Mouse (Mus musculus) cerebellum, adult 8-10 months (tissue): Measurements from ENCODE around the gene Fam114a1.

ENCODE experiments used
- DNase-seq: peaks from one replicate; pipeline ENCODE4 v3.0.0; 2022

Gene Fam114a1

DNA sequence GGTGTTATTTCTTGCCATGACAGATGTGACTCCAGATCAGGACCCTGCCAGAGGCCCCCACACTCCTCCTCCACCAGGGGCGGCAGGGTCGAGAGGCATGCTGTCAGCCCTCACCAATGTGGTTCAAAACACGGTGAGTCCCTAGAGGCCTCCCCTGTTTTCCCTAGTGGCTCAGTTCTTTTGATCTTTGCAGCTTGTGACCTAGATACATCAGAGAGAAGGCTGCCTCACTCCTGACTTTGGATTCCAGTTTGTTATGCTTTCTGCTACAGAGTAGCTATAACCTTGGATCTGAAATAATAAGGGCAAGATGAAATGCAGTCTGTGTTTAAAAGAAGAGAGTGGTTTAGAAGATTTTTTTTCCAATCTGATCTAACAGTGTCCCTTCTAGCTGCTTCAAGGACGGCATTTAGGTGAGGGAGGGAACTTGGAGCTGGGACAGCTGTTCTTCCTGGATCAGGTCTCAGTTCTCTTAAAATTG is 36.2 kb downstream of the Fam114a1 start:
- no peak for DNase-seq

DNA sequence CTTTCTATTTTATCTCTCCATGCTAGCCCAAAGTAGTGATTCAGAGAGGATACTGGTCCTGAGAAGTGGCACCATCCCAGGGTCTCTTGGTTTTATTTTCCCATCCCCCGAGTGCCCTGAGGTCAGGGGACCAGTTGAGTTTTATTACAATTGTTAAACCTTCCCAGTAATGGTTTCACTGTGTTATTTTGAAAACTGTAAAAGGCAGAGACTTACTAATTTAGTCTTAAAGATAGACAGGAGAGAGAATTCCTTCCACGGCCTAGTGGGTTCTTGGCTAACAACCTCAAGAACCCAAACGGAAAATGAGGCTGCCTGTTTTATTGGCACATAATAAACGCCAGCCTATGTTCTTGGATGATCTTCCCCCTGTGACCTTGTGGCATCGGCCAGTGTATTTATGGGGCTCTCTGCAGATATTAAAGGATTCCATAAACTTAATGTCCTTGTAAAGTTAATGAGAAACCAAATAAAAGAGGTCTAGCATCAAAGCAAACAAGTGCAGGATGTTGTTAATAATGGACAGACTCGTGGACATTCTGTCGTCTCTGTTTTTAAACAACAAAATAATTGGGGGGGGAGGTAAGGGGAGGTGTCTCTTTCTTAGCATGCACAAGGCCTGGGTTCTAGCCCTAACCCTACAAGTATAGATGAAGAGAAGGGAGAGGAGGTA is 42.2 kb downstream of the Fam114a1 start:
- DNase-seq: no peak

DNA sequence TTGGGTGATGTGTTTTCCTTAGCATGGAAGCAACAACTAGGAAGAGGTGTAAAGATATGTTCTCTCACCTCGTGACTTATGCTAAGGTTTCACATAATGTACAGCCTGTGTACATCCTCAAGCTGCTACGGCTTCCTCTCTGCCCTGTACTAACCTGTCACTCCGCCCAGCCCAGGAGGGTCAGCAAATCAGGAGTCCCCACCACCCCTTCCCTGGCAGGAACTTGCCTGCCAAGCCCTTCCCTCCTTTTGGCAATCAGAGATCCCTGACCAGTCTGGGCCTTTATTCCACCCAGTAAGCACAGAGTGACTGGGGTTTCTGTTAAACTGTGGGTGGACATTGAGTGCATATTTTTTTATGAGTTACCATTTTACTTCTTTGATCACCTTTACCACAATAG is 45.6 kb downstream of the Fam114a1 start:
- DNase-seq: no peak

DNA sequence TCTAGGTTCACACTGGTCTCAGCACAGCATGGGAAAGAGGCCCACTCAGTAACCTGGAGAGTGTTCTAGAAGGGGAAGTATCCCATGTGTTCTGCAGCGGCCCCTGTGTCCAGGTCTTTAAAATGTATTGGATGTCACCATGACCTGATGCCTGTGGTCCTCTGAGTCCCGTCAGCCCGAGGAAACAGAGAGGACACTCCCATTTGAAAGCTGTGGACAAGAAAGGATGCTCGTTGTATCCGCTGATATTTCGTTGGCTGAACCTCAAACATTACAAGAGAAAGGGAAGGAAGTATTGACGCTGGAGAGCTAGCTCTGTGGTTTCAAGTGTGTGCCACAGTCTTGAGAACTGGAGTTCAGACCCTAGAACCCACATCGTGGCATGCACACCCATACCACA is 49.2 kb downstream of the Fam114a1 start:
- no peak for DNase-seq

DNA sequence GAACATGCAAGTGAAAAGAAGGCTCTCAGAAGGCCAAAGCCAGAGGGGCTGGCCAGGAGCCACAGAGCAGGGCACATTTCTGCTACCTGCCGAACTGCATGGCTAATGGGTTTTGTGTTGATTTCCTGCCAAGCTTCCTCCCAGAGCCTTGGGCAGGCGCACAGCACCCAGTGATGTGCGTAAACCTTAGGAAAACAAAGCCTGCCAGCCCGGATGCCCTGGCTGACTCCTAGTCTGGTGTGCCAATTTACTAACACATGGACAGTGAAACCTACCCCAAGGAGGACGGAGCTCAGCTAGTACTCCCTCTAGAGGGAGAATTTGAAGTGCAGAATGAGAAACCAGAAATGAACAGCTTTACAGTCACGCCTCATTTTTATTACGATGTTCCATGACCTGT is 50.0 kb downstream of the Fam114a1 start:
- DNase-seq: peak; percentile 84

DNA sequence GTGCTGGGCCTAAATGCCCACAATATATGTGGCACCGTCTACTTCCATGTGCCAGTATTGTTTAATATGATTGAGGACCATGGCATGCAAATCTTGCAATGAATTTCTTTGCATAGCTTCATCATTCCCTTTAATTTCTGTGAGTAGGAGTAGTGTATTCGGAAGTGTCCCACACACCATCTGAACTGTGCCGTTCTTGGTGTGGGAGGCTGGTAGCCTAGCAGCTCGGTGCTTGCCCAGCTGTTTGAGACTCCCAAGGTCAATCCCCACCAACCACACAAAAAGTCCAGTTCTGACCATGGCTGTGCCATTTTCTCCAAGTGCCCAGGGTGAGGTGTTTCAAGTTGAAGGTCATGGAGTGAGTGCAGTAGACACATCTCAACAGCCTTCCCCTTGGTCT is 52.1 kb downstream of the Fam114a1 start:
- DNase-seq: no peak

DNA sequence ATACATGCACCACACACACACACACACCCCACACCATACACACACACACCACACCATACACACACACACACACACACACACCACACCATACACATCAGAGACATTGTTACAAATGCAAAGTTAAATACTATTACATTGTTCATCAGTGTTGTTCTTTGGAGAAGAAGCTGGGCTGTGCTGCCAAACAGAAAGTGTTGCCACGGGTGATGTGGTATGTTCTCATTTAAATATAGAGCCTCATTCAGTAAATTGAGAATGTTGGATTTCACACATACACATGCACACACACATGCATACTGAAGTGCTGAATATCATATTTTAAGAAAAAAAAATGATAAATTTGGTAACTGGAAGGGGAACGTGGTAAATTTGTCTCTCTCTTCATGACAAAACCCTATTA is 54.8 kb downstream of the Fam114a1 start:
- DNase-seq: no peak

DNA sequence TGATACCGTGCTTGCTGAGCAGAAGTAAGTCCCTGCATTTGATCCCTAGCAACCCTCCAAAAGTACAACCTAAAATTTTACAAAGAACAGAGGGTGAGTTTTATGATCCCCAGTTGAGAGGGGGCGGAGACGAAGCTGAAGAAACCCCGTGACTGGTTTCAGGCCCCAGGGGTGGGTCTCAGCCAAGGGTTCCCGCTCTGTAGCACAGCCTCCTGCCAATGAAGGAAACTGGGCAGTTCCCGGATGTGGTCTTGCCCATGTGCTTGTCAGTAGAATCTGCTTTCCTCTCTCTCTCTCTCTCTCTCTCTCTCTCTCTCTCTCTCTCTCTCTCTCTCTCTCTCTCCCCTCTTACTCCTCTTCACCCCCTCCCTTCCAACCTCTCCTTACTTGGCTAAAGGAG is 56.0 kb downstream of the Fam114a1 start:
- no peak for DNase-seq

DNA sequence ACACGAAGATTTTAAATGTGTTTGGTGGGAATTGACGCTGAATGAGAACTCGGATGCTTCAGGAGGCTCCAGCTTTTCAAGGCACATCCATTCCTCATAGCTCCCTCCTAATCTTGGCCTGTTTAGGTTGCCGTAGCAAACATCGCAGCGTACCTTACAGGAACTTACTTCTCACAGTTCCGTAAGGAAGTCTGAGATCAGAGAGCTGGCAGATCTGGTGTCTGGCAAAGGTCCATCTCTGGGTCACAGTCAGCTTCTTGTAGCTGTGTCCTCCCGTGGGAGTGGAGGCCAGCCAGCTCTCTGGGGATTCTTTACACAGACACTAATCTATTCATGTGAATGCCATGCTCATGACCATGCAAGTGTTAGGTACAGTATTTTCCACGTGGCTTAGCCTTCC is 56.9 kb downstream of the Fam114a1 start:
- DNase-seq: no peak

DNA sequence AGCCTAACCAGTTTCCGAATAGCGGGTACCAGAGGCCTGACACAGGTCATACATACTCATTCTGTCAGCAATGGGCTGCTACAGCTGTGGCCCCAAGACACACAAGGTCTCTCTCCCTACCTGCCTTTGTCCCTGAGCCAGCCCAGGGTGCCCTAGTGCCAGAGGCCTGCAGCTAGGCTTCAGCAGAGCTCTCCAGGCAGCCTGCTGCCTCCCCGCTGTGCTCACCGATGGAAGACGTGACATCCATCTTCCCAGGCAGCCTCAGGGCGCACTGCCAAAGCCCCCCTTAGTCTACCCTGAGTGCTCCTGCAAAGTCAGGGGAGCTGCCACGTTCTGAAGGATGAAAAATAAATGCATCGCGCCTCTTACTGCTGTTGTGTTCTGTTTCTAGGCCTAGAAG is 58.1 kb downstream of the Fam114a1 start:
- DNase-seq: no peak

DNA sequence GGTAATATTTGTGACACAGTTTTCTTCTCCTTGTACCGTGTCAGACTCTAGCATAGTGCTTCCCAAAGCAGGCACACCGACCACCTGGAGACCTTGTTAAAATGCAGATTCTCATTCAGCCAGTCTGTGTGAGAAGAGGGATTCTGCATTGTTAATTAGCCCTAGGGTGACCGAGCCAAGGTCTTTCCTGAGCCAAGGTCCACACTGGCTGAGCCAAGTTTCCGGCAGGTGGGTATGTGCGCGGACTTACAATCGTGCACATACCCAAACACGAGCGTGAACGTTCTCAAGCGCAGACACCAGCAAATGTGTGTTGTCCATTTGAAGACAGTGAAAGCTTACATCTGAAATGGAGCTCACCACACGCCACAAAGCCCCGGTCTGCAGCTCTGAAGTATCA is 66.7 kb downstream of the Fam114a1 start:
- DNase-seq: peak; percentile 30

DNA sequence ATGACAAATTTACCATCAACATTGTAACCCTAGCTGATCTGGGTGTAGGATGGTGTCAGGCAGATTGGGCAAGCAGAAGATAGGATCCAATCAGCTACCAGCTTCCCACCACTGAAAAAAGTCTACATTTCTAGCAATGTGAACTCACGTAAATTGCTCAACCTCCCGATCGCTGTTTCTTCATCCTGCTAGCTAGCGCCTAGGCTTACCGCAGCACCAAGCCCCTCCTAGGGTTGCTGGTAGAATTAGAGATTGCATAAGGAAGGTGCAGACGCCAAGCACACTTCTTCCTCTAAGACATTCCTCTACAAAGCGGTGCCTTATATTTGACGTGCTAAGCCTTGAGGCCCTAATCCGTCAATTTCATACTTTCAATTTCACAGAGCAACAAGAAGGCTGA is 68.4 kb downstream of the Fam114a1 start:
- DNase-seq: no peak

DNA sequence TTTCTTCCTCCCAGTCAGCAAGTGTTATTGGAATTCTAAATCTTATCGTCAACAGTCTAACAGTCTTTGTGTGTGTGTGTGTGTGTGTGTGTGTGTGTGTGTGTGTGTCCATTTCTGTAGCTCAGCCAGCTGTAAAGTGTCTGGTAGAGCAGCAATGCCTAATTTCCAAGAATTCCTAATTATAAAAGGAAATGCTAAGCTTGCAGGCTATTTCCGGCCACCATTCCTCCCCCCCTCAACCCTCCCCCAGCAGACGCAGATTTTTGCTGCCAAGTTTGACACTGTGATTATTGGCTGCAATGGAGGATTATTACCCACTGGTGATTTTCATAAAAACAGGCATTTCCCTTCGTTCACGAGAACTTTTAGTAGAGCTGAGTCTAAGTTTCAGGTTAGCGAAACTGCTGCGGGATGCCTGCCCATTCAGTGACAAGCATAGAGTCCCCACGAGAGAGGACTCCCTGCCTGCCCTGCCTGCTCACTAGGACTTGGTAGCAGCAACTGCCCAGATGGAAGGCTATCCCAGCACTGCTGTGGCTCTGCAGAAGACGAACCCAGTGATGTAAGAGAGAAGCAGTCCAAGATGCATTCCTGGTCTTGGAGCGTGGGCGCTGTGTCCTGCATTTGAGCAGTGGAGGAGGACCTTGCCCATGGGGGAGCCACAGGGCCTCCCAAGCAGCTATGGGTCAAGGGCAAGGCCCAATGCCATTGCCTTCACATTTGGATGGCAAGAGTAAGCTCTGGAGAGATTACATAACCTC is 69.1 kb downstream of the Fam114a1 start:
- no peak for DNase-seq

DNA sequence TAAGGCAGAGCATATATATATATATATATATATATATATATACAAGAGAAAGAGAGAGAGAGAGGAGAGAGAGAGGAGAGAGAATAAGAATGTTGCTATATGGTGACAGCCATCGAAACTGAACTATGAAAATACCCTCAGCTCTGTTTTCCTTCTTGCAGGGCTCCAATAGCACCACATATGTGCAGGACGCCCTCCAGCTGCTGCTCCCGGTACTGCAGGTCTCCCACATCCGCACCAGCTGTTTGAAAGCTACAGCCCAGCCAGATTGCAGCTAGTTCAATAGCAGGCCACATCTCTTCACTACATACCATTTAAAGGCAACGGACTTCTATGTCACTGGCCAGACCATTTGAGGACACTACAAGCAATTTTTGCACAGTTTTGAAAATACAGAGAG is 70.6 kb downstream of the Fam114a1 start:
- DNase-seq: no peak

DNA sequence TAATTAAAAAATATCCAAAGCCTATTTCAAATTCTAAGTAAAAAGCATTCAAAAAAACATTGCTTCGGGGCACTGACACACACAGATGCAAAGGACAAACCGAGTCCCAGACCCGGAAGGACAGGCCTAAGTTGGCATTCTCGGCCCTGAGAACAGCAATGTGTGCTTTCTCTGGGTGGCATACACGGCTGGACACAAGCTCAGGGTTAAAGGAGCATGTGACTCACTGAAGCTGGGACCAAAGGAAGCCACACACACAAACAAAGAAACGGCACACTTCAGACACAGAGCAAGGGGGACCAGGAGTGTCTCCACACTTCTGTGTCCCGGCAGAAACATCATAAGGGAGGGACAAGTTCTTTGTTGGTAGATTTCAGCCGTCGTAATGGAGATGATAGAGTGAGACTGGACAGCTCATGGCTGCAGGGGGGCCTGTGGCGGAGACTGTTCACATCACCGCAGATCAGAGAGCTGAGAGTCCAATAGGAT is 73.6 kb downstream of the Fam114a1 start:
- no peak for DNase-seq

DNA sequence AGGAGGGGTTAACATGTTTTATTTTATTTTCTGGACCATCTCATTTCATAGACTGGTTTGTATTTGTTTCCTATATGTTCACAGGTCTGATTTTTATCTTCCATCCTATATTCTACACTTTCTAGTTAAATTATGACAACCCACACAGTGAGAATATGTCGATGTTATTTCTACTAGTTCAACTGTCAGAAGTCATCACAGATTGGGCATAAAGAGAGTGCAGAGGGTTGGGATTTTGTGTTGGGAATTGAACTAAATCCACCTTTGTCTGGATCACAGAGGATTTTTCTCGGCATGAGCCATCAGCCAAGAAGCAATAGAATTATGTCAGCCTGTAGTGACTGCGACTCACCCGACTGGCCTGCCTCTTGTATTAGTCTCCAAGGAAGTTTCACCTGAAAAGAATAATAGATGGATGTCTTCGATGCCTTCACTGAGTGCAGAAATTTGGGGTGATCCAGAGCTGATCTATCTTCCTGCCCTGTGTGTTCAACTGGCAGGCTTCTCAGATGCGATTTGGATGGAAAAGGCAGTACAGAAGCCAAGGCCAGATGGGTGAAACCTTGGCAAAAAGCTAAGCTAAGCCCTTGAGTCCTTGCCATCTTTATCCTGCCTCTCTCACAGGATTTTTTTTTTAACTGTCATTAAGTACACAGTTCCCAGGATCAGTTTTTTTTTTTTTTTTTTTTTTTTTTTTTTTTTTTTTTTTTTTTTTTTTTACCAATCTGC is 75.9 kb downstream of the Fam114a1 start:
- DNase-seq: peak; percentile 69

DNA sequence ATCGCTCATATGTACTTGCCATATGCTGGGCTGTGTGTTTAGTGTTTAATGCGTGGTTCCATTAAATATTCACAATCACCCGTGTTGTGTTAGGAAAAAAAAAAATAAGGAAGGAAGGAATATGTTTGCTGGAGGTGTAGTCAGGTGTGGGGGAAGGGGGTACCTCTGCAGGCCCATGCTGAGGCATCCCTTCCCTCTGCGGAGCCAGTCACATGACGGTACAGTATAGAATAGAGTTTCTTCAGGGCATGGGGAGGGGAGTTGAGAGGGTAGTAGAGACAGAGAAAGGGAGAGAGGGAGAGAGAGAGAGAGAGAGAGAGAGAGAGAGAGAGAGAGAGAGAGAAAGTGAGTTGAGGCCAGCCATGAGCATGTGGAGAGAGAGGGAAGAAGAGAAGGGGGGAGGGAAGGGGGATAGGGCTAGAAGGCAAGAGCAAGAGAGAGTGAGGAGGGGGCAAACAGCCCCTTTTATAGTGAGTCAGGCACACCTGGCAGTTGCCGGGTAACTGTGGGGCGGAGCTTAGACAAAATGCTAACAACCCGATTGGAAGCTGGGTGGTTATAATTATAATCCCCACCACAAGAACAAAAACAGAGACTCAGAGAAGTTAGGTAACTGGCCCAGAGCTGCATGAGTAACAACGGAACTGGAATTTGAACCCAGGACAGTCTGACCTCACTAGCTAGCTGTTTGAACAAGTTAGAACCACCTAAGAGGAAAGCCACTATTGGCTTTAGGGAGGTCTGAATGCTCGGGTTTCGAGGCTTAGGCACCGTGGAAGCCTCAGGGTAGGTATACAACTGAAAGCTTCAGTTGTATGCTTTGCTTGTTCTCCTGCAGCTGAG is 76.8 kb downstream of the Fam114a1 start:
- no peak for DNase-seq

DNA sequence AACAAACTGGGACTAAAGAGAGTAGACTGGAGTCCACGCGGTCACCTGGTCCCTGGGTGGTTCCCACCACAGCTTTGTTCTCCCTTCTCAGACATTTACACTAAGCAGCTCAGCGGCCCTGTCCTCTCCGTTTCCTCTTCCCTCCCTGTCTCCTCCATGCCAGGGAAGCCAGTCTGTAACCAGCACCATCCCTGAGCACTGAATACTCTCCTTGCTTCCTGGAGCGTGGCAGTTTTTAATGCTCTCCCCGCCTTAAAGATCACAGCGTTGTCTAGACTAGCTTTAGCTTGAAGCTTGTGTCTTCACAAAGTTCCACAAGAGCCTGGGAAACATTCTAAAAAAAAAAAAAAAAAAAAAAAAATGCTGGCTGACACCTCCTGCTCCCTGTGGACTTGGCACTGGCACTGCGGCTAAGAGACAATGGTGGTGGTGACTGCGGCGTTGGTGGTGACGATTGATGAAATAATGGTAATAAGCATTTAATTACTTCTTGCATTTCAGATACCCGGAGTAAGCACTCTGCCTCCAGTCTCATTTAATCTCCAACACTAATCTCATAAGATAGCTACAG is 77.5 kb downstream of the Fam114a1 start:
- DNase-seq: no peak

DNA sequence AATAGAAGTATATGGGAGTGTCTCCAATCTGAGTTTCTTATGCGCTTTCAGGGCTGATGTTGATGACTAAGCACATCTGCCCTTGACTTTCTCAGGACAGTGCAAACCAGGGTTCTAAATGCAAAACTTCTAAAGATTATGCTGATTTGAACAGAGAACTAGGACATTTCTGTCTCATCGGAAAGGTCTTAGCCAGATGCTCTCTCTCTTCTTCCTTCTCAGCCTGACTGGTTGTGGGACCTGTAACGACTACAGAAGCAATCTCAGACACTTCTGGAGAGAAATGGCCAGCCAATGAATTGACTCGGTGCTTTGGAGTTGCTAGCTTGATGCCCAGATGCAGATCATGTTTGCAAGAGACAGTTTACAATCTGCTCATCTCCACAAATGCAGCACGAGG is 80.0 kb downstream of the Fam114a1 start:
- no peak for DNase-seq

DNA sequence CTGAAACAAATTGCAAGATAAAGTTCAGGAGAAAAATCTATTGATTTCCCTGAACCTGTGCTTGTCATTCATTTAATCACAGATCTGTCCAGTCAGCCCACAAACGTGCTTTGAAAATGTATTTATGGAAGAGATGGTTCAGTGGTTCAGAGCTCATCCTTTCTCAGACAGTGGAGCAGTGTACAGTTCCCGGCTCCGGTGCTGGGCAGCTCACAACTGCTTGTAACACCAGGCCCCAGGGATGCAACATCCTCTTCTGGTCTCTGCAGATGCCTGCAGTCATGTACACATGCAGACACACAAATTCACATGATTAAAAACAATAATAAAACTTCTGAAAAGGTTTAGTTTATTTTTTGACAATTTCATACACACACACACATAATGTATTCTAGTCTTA is 81.6 kb downstream of the Fam114a1 start:
- no peak for DNase-seq

DNA sequence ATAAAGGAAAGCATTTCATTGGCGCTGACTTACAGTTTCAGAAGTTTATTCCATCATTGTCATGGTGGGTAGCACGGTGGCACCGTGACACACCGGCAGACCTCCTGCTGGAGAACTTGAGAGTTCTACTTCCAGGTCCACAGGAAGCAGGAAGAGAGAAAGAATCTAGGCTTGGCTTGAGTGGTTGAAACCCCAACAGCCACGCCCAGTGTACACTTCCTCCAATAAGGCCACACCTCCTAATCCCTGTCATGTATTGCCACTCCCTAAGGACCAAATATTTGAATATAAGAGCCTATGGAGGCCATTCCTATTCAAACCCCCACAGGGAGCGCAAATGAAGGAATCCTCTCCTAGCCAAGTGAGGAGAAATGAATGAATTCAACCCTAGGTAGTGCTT is 87.7 kb downstream of the Fam114a1 start:
- no peak for DNase-seq

DNA sequence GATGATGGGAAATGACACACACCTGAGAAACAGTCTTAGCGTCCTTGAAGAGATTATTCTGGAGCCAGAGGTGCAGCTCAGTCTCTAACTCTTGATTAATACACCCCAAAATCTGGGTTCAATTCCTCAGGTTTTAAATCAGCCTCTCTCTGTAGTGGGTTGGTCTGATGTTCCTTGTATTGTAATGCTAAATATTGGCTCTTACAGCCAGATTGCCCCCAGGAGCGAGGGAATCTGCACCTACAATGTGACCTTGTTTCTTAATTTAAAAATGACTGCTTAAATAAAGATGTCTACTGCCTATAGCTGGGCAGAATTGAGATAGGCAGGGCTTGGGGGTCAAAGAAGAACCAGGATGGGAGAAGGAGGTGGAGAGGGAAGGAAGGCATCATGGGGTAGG is 89.9 kb downstream of the Fam114a1 start:
- no peak for DNase-seq

DNA sequence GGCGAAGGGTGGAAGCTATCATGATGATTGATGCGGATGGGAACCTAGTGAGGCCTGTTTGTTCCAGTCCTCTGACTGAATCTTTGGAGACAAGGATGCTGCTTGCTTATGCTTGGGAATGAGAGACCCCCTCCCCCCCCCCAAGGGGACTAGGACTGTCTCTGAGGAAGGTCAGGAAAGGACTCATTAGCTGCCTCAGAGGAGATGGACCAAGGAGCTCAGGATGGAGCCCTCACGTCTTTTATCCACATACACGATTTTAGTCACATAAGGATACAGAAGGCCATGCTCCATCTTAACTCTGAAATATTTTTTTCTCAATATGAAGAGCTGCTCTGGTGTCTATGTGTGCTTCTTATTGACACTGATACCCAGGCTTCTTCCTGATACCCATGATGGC is 92.4 kb downstream of the Fam114a1 start:
- DNase-seq: no peak
